Mouse (Mus musculus) frontal cortex, postnatal 14 days (tissue): Measurements from ENCODE around the gene Zscan4-ps2.
"Not testable (repeated sequence)": the region's sequence is repeated elsewhere in the genome, so short reads cannot be mapped to it uniquely, and the experiment has no call there.

ENCODE experiments used
- DNase-seq, 2 experiments: peaks; one replicate each; pipeline ENCODE4 v3.0.0; 2022; ENCODE audit warnings: low spot score in 2 of 2

Gene Zscan4-ps2

DNA sequence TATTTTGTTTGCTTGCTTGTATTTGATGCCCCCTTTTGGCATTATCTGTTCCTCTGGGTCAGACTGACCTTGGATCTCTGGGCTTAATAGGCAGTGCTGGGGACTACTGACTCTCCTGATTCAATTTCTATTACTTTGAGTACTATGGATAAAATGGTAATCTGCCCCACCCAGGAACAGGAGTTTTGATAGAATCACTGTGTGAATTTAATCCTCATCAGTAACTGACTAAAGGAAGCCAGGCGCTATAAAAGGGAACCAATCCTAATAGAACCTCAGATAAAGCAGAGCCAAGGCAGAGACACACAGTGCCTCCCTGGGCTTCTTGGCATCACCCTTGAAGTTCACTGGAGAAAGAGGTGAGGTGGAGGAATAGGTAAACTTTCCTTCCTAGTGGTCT, at the start of gene Zscan4-ps2:
Zscan4-ps2 (plus strand) TSS at position 301 of the 400 bp plus-strand sequence.
- not testable (repeated sequence) for DNase-seq
